Mouse (Mus musculus): ENCODE data around the gene Erp27. TPM values are rescaled to one million over a fixed set of nuclear protein-coding genes. Genes with fewer than 3 reads are reported as not detected.
"Not testable (repeated sequence)": the region's sequence is repeated elsewhere in the genome, so short reads cannot be mapped to it uniquely, and the experiment has no call there.

The Erp27 gene
- polyA plus RNA-seq, 1 experiment from 2014 or later, result not detected

DNA sequence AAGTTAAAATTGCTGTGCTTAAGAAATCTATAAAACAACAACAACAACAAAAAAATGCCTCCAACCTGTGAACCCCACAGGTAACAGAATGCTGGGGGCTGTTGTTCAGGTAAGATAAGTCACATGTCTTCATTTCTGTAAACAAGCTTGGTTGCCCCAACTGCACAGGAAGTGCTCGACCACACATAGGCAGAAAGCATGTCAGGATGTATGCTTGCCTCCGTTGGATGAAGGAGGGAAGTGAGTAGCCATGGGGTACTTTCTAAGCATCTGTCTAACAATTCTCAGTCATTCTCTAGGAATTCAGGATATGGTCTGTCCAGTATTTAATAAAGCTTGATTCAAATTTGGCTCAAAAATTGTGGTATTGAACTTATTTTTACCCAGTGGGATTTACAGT, 23.0 kb downstream of the Erp27 start:
- Histone ChIP-seq H3K4me1 (peaks cover 4% of the 10 kb centered on the region; the same call in 1 of the 2 replicates), H3K27ac (replicated peaks) (no peak overlapping the region), H3K27me3 (replicated peaks; ENCODE audit: low read depth, poor library complexity, severe bottlenecking) (no peaks in the 10 kb centered on the region), H3K4me3 (no peak overlapping the region), H3K36me3 (replicated peaks) (no peaks in the 10 kb centered on the region), H3K9me3 (no peaks in the 10 kb centered on the region)
- WGBS, result 84% methylated on average over 2 of the region's 2 CpGs
- DNase-seq (ENCODE audit: low spot score), result no peak

DNA sequence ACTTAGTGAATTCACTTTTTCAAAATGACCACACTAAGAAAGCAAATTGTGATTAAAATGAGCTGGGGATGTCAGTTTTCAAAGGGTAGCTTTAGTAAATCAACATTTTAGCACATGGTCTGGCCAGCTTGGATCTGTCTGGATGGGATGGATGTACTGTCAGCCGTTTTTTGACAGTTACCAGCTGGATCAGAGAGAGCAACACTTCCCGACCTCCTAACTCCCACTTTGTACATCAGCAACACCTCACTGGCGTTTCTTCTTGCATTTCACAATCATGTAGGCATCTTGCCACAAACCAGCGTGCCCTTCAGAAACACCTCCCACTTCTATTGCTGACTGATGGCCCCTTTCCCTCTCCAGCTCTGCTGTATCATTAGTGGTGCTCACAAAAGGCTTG, 23.8 kb downstream of the Erp27 start:
- WGBS, result 74% methylated on average over 4 of the region's 4 CpGs
- Histone ChIP-seq H3K4me1 (peaks cover 4% of the 10 kb centered on the region; the same call in 1 of the 2 replicates), H3K9me3 (no peaks in the 10 kb centered on the region), H3K4me3 (no peak overlapping the region), H3K27me3 (replicated peaks; ENCODE audit: low read depth, poor library complexity, severe bottlenecking) (no peaks in the 10 kb centered on the region), H3K27ac (replicated peaks) (no peak overlapping the region), H3K36me3 (replicated peaks) (no peaks in the 10 kb centered on the region)
- DNase-seq (ENCODE audit: low spot score), result no peak

DNA sequence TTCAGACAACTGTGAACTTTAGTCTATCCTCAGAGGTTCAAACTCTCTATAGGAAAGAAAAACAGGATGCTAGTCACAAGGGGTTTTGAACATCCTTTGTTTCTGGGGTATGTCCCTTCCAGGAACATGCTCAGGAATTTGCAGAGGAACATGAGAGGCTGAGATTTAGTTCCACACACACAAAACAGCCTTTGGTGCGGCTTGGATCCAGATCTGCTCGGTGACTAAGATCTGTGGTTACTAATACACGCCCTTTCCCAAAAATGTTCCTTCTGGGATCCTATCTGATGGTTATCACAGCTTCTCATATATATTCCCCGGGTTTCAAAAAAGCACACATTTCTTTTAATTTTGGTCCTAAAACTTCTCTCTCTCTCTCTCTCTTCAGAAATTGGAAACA, 24.2 kb downstream of the Erp27 start:
- Histone ChIP-seq H3K27ac (replicated peaks) (no peak overlapping the region), H3K36me3 (replicated peaks) (no peaks in the 10 kb centered on the region), H3K27me3 (replicated peaks; ENCODE audit: low read depth, poor library complexity, severe bottlenecking) (no peaks in the 10 kb centered on the region), H3K4me3 (no peak overlapping the region), H3K4me1 (peaks cover 4% of the 10 kb centered on the region; the same call in 1 of the 2 replicates), H3K9me3 (no peaks in the 10 kb centered on the region)
- WGBS, result 78% methylated on average over 4 of the region's 4 CpGs
- no peak for DNase-seq (ENCODE audit: low spot score)

DNA sequence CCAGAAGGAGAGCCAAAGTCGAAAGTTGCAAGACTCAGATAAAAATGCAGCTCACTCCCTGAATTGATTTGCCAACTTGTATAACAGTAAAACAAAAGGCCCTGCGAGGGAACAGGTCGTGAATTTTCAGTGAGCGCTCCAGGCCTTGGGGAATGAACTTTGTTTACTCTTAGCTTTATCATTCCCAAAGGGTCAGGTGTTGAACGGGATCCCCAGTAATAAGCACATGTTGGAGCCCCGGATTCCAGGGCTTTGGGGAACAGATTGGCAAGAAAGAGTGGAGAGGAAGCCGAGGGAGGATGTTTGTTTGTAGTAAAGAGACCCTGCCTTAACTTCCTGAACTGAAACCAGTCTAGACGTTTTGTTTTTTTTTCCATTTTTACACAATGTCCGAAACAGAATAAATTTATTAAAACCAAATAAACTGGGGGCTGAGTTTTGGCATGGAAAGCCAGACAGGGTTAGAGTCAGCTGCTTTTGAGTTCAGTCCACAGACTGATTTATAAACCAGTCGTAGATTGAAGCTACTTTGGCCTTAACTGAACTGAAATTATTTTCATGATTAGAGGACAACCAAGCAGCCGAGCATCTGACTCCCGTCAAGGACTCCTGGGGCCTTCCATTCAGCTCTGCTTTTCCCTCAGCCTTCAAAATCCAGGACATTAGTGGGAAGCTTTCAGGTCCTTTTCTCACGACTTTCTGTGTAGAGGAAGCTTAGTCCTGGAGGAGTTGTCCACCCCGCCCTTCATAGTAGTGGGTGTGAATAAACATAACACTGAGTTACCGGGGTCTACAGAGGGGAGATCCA, 27.2 kb downstream of the Erp27 start:
- H3K36me3 ChIP-seq (replicated peaks), result no peaks in the 10 kb centered on the region
- no peak overlapping the region for H3K27ac ChIP-seq (replicated peaks)
- no peak for DNase-seq (ENCODE audit: low spot score)
- no peaks in the 10 kb centered on the region for H3K9me3 ChIP-seq
- H3K4me3 ChIP-seq, result no peak overlapping the region
- H3K4me1 ChIP-seq, result peaks cover 4% of the 10 kb centered on the region; the same call in 1 of the 2 replicates
- H3K27me3 ChIP-seq (replicated peaks; ENCODE audit: low read depth, poor library complexity, severe bottlenecking), result no peaks in the 10 kb centered on the region
- 60% methylated on average over 15 of the region's 15 CpGs for WGBS

DNA sequence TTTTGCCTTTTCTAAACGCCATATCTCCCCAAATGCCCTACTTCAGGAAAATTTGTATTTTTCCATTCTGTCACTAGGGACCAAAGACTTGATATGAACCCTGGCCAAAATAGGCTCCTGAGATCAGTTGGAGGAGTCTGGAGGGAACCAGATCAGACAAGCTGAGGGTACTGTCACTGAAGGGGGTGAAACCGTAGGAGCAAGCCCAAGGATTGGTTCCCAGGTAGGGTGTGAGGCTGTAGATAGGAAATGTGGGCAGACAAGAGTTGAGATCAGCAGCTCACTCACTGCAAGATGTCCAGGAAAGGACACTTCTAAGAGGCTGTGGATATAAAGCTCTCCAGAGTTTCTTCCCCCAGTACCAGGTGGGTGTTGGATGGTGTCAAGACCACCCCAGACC, 30.0 kb downstream of the Erp27 start:
- Histone ChIP-seq H3K9me3 (no peaks in the 10 kb centered on the region), H3K27ac (replicated peaks) (no peak overlapping the region), H3K4me1 (peaks cover 4% of the 10 kb centered on the region; the same call in 1 of the 2 replicates), H3K36me3 (replicated peaks) (no peaks in the 10 kb centered on the region), H3K4me3 (no peak overlapping the region), H3K27me3 (replicated peaks; ENCODE audit: low read depth, poor library complexity, severe bottlenecking) (no peaks in the 10 kb centered on the region)
- WGBS, result 88% methylated on average over 2 of the region's 2 CpGs
- no peak for DNase-seq (ENCODE audit: low spot score)

DNA sequence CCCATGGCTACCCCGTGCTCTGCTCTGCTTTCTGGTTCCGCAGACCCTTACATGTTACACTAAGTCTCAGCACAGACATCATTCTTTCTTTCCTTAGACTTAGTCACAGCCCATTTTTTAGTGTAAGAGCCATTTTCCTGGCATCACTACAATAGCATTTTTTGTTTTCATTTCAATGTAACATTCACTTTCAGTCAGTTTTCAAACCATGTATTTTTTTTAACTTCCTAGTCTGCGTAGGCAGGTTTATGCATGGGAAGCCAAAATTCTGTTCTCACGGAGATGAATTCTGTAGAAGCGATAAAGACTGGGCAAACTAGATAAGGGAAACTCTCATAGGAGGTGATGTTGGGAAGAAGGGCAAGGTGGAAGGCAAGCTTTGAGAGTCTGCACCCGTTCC, 32.4 kb downstream of the Erp27 start:
- Histone ChIP-seq H3K4me1 (peaks cover 2% of the 10 kb centered on the region; the same call in 1 of the 2 replicates), H3K4me3 (no peak overlapping the region), H3K27ac (replicated peaks) (no peak overlapping the region), H3K27me3 (replicated peaks; ENCODE audit: low read depth, poor library complexity, severe bottlenecking) (no peaks in the 10 kb centered on the region), H3K9me3 (no peaks in the 10 kb centered on the region), H3K36me3 (replicated peaks) (no peaks in the 10 kb centered on the region)
- DNase-seq (ENCODE audit: low spot score), result no peak
- 92% methylated on average over 6 of the region's 6 CpGs for WGBS

DNA sequence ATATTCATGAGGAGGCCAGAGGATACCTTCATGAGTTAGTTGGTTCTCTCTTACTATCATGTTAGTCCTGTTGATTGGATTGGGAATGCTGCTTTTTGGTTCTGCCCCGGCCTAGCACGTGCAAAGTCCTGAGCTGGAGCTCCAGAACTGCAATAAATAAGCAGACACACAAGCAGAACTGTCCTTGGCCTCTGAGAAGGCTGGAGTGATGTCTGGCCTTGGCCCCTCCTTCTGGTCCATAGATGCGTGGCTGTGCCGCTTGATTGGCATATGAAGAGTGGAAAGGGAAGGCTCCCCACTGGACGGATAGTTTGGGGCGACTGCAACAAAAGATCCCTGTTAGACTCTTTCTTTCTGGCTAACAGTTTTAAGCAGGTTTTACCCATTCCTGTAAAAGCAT, 32.9 kb downstream of the Erp27 start:
- H3K9me3 ChIP-seq, result no peaks in the 10 kb centered on the region
- no peaks in the 10 kb centered on the region for H3K4me1 ChIP-seq
- no peak for DNase-seq (ENCODE audit: low spot score)
- 89% methylated on average over 6 of the region's 6 CpGs for WGBS
- H3K4me3 ChIP-seq, result no peak overlapping the region
- no peak overlapping the region for H3K27ac ChIP-seq (replicated peaks)
- H3K27me3 ChIP-seq (replicated peaks; ENCODE audit: low read depth, poor library complexity, severe bottlenecking), result no peaks in the 10 kb centered on the region
- H3K36me3 ChIP-seq (replicated peaks), result no peaks in the 10 kb centered on the region

DNA sequence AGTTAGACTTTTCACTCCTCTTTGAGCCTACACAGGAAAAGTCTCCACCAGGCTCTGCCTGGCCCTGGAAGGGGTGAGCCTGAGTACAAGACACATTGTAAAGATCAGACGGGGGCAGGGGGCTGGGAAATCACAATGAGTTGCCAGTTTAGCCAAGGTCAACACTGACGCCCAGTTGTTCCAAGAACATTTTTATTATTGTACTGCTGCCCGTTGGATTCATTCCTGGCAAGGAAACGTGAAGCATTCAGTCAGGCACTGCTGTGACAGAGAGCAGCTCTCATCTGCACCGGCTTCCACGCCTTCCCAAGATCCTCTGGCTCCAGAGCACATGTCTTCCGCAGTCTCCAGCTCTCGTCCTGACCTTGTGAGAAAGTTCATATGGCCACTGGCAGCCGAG, 34.1 kb downstream of the Erp27 start:
- no peaks in the 10 kb centered on the region for H3K4me1 ChIP-seq
- H3K27ac ChIP-seq (replicated peaks), result no peak overlapping the region
- no peaks in the 10 kb centered on the region for H3K9me3 ChIP-seq
- DNase-seq (ENCODE audit: low spot score), result no peak
- WGBS, result 79% methylated on average over 9 of the region's 9 CpGs
- H3K36me3 ChIP-seq (replicated peaks), result no peaks in the 10 kb centered on the region
- no peaks in the 10 kb centered on the region for H3K27me3 ChIP-seq (replicated peaks; ENCODE audit: low read depth, poor library complexity, severe bottlenecking)
- H3K4me3 ChIP-seq, result no peak overlapping the region

DNA sequence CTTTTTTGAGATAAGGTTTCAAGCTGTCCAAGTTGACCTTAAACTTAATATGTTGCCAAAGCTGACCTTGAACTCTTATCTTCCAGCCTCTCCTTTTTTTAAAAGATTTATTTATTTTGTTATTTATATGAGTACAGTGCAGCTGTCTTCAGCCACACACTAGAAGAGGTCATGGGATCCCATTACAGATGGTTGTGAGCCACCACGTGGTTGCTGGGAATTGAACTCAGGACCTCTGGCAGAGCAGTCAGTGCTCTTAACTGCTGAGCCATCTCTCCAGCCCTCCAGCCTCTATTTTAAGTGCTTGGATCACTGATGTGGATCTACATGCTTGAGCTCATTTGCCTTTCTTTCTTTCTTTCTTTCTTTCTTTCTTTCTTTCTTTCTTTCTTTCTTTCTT, 37.2 kb downstream of the Erp27 start:
- DNase-seq (ENCODE audit: low spot score); H3K9me3 ChIP-seq; H3K27ac ChIP-seq (replicated peaks); H3K27me3 ChIP-seq (replicated peaks; ENCODE audit: low read depth, poor library complexity, severe bottlenecking); H3K4me3 ChIP-seq; H3K4me1 ChIP-seq; H3K36me3 ChIP-seq (replicated peaks): not testable (repeated sequence)
- 54% methylated on average over 1 of the region's 1 CpGs for WGBS

DNA sequence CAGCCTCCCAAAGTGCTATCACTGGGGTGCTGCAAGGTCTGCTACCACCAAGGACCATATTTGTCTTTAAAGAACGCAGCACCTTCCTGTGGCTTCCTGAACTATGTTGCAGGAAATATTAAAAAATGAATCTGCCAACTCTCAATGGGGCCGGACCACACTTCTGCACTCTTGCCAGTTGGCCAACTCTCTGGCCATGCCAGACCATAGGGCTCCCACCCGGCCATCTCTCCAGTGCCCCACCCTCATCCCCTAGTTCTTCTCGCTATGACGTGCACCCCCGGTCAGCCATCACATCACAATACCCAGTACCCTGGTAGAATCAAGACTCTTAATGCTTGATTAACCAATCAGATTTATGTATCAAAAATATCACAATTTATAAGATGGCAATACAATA, 38.0 kb downstream of the Erp27 start:
- WGBS, result 90% methylated on average over 6 of the region's 6 CpGs
- Histone ChIP-seq H3K27me3 (replicated peaks; ENCODE audit: low read depth, poor library complexity, severe bottlenecking) (no peaks in the 10 kb centered on the region), H3K4me1 (peaks cover 9% of the 10 kb centered on the region; the same call in 1 of the 2 replicates), H3K4me3 (no peak overlapping the region), H3K36me3 (replicated peaks) (no peaks in the 10 kb centered on the region), H3K9me3 (no peaks in the 10 kb centered on the region), H3K27ac (replicated peaks) (no peak overlapping the region)
- DNase-seq (ENCODE audit: low spot score), result no peak

DNA sequence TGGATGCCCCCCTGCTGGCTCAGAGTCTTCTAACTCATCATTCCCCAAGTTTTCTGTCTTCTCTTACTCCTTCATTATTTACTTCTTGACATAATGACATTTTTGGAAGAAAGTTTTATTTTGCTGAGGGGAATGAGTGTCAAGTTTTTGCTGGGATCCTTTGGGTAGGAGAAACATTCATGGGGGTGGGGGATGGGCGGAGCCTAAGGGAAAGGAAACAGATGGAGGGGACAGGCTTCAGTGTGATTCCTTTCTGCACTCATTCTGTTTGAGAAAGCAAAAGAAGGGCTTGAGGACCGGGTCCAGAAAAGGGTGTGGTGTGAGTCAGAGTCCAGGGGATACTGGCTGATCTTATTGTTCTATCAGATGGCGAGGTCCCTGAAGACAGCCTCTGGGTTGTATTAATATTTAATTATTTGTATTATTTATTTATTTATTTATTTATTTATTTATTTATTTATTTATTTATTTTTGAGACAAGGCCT, 38.5 kb downstream of the Erp27 start:
- Histone ChIP-seq H3K36me3 (replicated peaks) (no peaks in the 10 kb centered on the region), H3K27me3 (replicated peaks; ENCODE audit: low read depth, poor library complexity, severe bottlenecking) (no peaks in the 10 kb centered on the region), H3K27ac (replicated peaks) (no peak overlapping the region), H3K4me1 (peaks cover 9% of the 10 kb centered on the region; the same call in 1 of the 2 replicates), H3K9me3 (no peaks in the 10 kb centered on the region), H3K4me3 (no peak overlapping the region)
- WGBS, result 85% methylated on average over 3 of the region's 3 CpGs
- DNase-seq (ENCODE audit: low spot score), result no peak

DNA sequence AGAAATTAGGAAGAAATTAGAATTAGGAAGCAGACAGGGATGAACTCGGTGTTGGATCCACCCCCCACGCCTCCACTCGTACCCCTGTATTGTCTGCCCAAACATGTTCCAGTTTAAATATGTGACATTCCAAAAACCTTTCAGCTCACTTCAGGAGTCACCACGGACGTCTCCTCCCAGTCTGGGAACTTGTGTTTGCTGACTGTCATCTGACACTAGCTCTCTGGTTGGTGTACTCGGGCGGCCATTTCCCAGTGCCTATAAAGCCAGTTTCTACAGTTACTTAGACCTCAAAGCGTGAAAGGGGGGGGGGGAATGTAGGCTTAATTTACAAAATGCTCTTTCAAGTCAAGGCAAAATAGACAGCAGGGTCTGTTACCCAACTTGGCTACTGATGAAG, 40.3 kb downstream of the Erp27 start:
- WGBS, result 62% methylated on average over 8 of the region's 8 CpGs
- Histone ChIP-seq H3K4me3 (no peak overlapping the region), H3K27ac (replicated peaks) (no peak overlapping the region), H3K9me3 (no peaks in the 10 kb centered on the region), H3K4me1 (peaks cover 9% of the 10 kb centered on the region; the same call in 1 of the 2 replicates), H3K27me3 (replicated peaks; ENCODE audit: low read depth, poor library complexity, severe bottlenecking) (no peaks in the 10 kb centered on the region), H3K36me3 (replicated peaks) (no peaks in the 10 kb centered on the region)
- DNase-seq (ENCODE audit: low spot score), result peak; percentile 18

DNA sequence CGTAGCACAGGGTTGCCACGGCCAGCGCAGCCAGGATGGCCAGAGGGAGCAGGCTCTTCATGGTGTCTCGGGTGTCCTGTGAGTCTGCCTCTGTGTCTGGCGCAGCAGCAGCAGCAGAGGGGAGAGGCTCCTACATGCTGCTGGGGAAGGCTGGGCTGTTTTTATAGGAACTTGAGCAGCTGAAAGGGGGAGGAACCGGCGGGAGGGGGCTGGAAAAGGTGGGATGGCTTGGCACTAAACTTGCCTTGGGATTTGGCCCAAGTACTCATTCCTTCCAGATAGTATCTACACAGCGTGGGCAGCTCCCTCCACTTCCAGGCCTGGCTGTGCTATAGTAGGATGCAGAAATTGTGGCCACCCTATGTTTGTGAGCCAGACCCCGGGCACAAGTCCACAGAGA, 46.3 kb downstream of the Erp27 start, which contains the start of gene Mgp:
Mgp (minus strand) TSS at position 154 of the 400 bp plus-strand sequence.
- Histone ChIP-seq H3K27me3 (replicated peaks; ENCODE audit: low read depth, poor library complexity, severe bottlenecking) (no peaks in the 10 kb centered on the region), H3K36me3 (replicated peaks) (no peaks in the 10 kb centered on the region), H3K27ac (replicated peaks) (peak within 1 kb of the TSS; percentile 51), H3K4me3 (0 out of 2 replicates have a peak within 1 kb of the TSS, but pooled peaks have one; percentile 30), H3K9me3 (no peaks in the 10 kb centered on the region), H3K4me1 (peaks cover 7% of the 10 kb centered on the region)
- DNase-seq (ENCODE audit: low spot score), result peak; percentile 55
- WGBS, result 35% methylated on average over 9 of the region's 9 CpGs
